In the genomic region with DNA sequence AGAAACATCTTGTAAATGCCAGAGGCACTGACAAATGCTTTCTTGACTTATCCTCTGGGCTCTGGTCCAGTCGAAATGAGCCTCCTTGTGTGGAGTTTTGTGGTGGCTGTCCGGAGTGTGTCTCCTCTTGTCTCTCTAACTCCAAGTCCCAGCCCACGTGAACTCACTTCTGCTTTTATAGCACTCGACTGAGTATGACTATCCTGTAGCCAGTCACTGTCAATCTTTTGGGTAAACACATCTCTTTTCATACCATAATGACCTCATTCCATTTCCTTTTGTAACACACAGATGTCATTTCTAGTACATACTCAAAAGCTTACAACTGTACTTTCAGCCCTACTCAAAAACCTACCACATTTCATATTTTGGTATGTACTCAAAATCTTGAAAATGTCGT, we compare ENCODE assay signal across 8 mouse cellular contexts. TPM values are rescaled to one million over a fixed set of nuclear protein-coding genes. Genes with fewer than 3 reads are reported as not detected.
DNase-seq lines count a peak whose midpoint lies in the region; ATAC-seq and TF ChIP-seq lines count a peak whose summit lies in the region.
"Not testable (repeated sequence)": the region's sequence is repeated elsewhere in the genome, so short reads cannot be mapped to it uniquely, and the experiment has no call there.

No protein-coding gene starts in this region.

- H3K4me3 ChIP-seq in CH12.LX (replicated peaks in 1 of 3; ENCODE audit: low read depth in 2 of 3, low read length in 2 of 3, poor library complexity in 1 of 3); thymus, adult 2 months (ENCODE audit: control insufficient read depth, insufficient read depth, low read length): not testable (repeated sequence)

- TF ChIP-seq RAD21 in CH12.LX (IDR thresholded peaks at IDR 0.05; ENCODE audit: low read depth, low read length) = not testable (repeated sequence)

- peaks cover 5 to 16% of the 10 kb centered on the region in 2 experiments; a peak in 2 of 4 replicates for H3K4me1 ChIP-seq in CH12.LX (ENCODE audit: control insufficient read depth in 1 of 2, insufficient read depth in 2 of 2)
- H3K4me1 ChIP-seq in thymus, adult 2 months (replicated peaks; ENCODE audit: control insufficient read depth, insufficient read depth, low read length) = peaks cover 12% of the 10 kb centered on the region

- TF ChIP-seq EP300 in CH12.LX (IDR thresholded peaks at IDR 0.05; ENCODE audit: low read length) = not testable (repeated sequence)

- not testable (repeated sequence) for H3K27me3 ChIP-seq in CH12.LX (replicated peaks); thymus, adult 2 months (ENCODE audit: control insufficient read depth, insufficient read depth, low read length)

- TF ChIP-seq CTCF in CH12.LX (conservative IDR thresholded peaks at IDR 0.05 in 1 of 2, IDR thresholded peaks at IDR 0.05 in 1 of 2; ENCODE audit: low read depth in 2 of 2, low read length in 2 of 2); thymus, adult 2 months (IDR thresholded peaks at IDR 0.05; ENCODE audit: borderline replicate concordance, control insufficient read depth, extremely low read depth, insufficient read depth, low read length, poor library complexity): not testable (repeated sequence)

- not testable (repeated sequence) for H3K79me2 ChIP-seq in CH12.LX (replicated peaks; ENCODE audit: control insufficient read depth, extremely low read depth, insufficient read depth, poor library complexity, severe bottlenecking)

- DNase-seq in A20 (ENCODE audit: low read depth, low spot score) = peak; percentile 40
- peak; percentile 35 for DNase-seq in CH12.LX (ENCODE audit: extremely low read depth)
- peak; percentile 64 for DNase-seq in induced T-regulatory cell, adult 2 months (ENCODE audit: low read depth)
- DNase-seq in spleen, adult 12 weeks (ENCODE audit: low spot score) = peak; percentile 14
- peak; percentile 21 for DNase-seq in thymus, adult 2 months
- peak; percentile 27 to 35 for DNase-seq in thymus, postnatal 36 days

- not testable (repeated sequence) for H3K9me3 ChIP-seq in CH12.LX (replicated peaks; ENCODE audit: low read length)

- in situ Hi-C loops in CH12.LX (cut with MboI; ENCODE audit: low pct_ligation_motif_present, low pct_unique_long_range_greater_than_20kb, low sequenced_read_pairs) = not testable (repeated sequence)

- dilution Hi-C loops in CH12.LX (cut with MboI; ENCODE audit: extremely low pct_ligation_motif_present, extremely low pct_unique_long_range_greater_than_20kb, low sequenced_read_pairs) = not testable (repeated sequence)

- H3K27ac ChIP-seq in CH12.LX (ENCODE audit: insufficient read depth, low read depth) = not testable (repeated sequence)
- peak overlapping the region; percentile 98 for H3K27ac ChIP-seq in thymus, adult 2 months (ENCODE audit: control insufficient read depth, insufficient read depth, low read length)

- not testable (repeated sequence) for H3K4me2 ChIP-seq in CH12.LX (ENCODE audit: insufficient read depth, low read depth, poor library complexity, severe bottlenecking)

- 15% methylated on average over 5 of the region's 5 CpGs for WGBS in thymus, adult 2 months

- H3K9ac ChIP-seq in CH12.LX (ENCODE audit: insufficient read depth, low read depth) = not testable (repeated sequence)

- ATAC-seq in common myeloid progenitor, adult 5-6 weeks (replicated peaks; ENCODE audit: low read depth, poor library complexity, severe bottlenecking) = peak; percentile 98
- peak; percentile 79 for ATAC-seq in megakaryocyte, adult 5-6 weeks (ENCODE audit: poor library complexity, severe bottlenecking)

- not testable (repeated sequence) for TF ChIP-seq POLR2A in CH12.LX (IDR thresholded peaks at IDR 0.05; ENCODE audit: low read depth, low read length); thymus, adult 2 months (IDR thresholded peaks at IDR 0.05; ENCODE audit: control insufficient read depth, extremely low read depth, insufficient read depth, low read length, poor library complexity)

- not testable (repeated sequence) for H3K36me3 ChIP-seq in CH12.LX (replicated peaks in 1 of 2; ENCODE audit: control insufficient read depth in 1 of 2, insufficient read depth in 1 of 2, low read length in 1 of 2); thymus, adult 2 months (ENCODE audit: control insufficient read depth, insufficient read depth, low read length)

TF ChIP-seq in CH12.LX, 34 proteins besides CTCF, POLR2A, EP300 and RAD21:
- TF ChIP-seq MAX (IDR thresholded peaks at IDR 0.05; ENCODE audit: low read length) = 0 out of 2 replicates have a peak, but pooled peaks have one; percentile 22

RNA-seq across cellular contexts. Expression of a gene that starts 33.1 kb away (rescaled TPM):
- 9.4 and 10.5 TPM in 2 replicates for total RNA-seq in CH12.LX (2012; rRNA removed)
- 4.1 and 5.7 TPM in 2 replicates for total RNA-seq in CH12.LX (2014; rRNA removed)
- polyA plus RNA-seq in CH12.LX (2012; ENCODE audit: insufficient read length, low read depth) = 13.1 and 16.7 TPM in 2 replicates
- 2.1 and 3.6 TPM in 2 replicates for total RNA-seq in common myeloid progenitor, adult 5-6 weeks (2017)
- 1.1 and 2.3 TPM in 2 replicates for total RNA-seq in megakaryocyte, adult 5-6 weeks (2015)
- total RNA-seq in megakaryocyte, adult 5-6 weeks (2017) = 0.73 and 0.92 TPM in 2 replicates
- polyA plus RNA-seq in thymus, adult 2 months (2012; rRNA removed) = 30.3 and 30.5 TPM in 2 replicates

Comparison
In these comparisons a context has a peak if more than half of its experiments do, and no peak if none do; other contexts are left out.
1. DNase-seq: peak in every context shown above with its lines; median percentile 64 in induced T-regulatory cell, adult 2 months; 40 in A20; 35 in CH12.LX; 31 in thymus, postnatal 36 days; 21 in thymus, adult 2 months; 14 in spleen, adult 12 weeks.